Mouse (Mus musculus) adrenal gland, postnatal 14 days (tissue): Measurements from ENCODE around the gene Dand5. TPM values are rescaled to one million over a fixed set of nuclear protein-coding genes. Genes with fewer than 3 reads are reported as not detected.
A peak's percentile ranks its signal among the peaks of the same experiment; 100 is the strongest.

ENCODE experiments used
- DNase-seq: peaks from one replicate; pipeline ENCODE4 v3.0.0; 2021; ENCODE audit warnings: mixed read lengths
- total RNA-seq: library from RNA; stranded (reverse); gene quantifications from 2 replicates; pipeline ENCODE4 v1.2.3, GENCODE M21; 2021

Dand5 gene
- total RNA-seq, 1 experiment from 2014 or later, result 7.4 TPM

DNA sequence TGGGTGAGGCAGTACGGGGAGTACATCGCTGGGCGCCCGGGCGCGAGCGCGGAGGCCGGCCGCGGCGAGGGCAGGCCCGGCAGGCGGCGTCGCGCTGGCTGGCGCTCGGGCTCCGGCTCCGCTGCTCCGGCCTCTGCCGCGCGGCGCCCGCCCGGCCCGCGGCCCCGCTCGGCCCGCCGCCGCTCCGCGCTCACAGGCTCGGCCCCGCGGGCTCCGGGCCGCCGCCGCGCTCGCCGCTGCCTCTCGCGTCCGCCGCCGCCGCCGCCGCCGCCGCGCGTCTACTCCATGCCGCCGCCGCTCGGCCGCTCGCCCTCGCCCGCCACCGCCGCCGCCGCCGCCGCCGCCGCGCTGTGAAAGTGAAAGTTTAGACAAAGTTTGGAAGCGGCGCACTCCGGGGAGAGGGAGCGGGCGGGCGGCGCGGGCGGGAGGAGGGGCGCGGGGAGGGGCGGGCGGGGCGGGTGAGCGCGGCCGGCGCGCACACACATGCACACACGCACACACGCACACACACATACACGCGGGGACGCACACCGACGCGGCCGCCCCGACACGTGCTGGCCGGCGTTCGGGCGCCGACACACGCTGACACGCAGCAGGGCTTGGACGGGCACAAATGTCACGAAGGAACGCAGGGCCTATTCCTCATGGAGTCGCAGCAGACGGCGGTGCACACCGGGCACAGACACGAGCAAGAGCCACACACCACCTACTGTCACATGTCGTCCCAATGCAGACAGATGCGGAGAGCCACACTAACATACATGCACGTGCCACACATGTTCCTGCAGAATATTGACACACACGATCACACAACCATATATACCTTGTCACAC is 22.4 kb downstream of the Dand5 start, which contains the start of gene Nfix:
Gene Nfix (minus strand): TSS at position 346 of the 833 bp plus-strand sequence.
- DNase-seq, result peak; percentile 87

DNA sequence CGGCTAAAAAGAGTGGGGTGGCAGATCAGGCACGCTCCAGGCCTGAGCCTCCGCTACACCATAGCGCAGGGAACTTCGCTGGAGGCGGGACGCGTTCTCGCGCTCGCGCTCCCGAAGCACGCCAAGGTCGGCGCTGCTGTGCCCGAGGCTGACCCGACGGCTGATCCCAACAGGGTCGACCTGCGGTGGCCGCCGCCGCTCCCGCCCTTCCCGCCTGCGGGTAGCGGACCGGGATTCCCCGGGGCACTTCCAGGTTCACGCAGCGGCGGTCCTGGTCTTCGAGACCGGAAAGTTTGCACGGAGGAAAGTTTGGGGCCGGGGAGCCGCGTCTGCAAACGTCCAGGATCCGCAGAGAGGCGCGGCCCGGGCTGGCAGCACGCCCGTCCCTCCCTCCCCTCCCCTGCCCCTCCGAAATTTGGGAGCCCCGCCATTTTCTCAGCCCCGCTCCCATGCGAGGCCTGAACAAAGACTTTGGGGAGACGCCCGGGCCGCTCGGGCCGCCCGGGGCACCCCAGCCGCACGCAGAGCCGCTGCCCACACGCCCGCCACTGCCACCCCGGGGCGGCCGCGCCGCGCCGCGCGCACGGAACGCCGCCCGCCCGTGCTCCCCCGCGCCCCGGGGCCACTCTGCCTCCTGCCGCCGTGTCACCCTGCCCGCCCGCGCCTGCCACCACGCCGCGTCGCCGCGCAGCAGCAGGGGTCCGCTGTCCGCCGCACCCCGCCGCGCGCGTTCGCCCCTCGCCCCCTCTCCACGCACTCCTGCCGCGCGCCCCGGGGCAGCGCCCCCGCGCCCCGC is 23.3 kb downstream of the Dand5 start:
- peak; percentile 80 for DNase-seq

DNA sequence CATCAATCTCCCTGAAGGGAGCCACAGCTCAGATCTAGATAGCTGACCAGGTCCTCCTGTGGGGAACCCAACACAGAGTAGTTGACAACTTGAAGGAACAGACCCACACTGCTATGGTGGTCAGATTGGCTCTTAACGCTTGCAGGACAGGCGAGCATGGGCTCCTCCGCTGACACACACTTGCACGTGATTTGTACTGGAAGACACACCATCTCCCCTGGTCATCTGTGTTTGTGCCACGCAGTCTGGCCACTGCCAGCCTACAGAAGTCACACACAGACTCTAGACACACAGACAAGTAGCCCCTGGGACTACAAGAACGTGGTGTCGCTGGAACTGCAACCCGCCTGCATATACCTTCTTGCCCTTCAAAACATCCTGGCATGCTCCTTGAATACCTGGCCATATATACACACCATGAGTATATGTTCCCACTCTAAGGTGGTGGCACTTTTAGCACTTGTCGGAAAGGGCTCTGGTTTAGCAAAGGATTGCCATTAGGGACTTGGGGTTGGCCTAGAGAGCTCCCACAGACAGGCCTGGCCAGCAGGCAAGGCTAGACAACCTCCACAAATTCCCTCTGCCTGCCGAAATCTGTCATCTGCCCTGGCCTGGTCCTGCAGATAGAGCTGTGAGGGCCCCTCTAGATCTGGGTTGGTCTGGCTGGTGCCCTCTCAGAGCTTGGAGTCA is 24.0 kb downstream of the Dand5 start:
- DNase-seq, result no peak

DNA sequence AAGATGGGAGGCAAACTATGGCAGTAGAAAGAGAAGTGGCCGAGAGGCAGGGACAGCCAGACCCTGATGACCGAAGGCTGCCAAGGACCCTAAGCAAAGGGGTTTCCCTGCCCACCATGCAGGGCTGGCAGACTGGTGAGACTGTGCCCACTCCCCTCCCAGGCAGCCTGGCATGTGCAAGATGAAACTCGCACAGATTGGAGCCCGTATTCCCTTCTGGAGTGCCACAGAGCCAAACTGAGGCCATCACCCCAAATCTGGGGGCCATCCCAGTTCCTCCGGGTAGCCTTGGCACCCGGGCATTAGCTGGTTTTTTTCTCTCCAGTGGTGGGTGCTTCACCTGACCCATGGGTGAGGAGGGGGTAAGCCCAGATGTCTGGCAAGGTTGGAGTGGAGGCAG is 24.7 kb downstream of the Dand5 start:
- DNase-seq, result no peak

DNA sequence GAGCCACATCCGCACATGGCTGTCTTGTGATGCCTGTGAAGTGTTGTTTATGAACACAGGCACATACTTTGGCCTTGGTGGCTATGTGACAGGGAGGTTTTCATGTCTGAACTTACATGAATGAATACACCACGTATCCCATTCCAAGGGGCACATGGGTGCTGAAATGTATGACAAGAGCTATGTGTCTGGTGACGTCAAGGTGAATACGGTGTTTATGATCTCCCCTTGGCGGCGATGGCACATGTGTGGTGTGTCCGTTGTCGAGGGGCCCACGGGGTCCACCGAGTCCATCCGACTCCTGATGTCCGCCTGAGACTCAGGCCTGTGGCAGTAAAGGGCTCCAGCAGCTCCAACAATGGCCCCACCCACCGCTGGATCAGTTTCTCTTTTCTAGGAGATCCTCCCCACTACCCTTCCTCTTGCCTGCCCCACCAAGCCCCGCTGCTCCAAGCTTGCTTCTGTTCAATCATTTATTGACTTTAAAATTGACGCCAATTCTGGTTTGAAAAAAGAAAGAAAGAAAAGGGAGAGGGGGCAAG is 25.3 kb downstream of the Dand5 start:
- DNase-seq, result no peak

DNA sequence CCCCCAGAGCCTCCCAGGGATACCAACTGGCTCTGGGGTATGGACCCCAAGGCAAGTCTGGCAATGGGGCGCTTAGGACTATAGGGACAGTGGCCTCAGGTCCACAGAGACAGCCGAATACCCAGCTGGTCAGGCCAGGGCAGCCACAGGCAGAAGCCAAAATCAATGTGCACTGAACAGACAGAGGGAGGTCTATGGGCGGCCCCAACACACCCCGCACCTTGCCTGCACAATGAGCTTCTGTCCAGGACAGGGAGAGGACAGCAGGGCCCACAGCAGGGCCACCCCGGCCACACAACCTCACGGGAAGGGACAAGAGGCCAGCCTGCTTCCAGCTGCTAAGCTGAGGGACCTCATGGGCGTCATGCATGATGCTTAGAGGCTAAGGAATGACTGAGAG is 28.1 kb downstream of the Dand5 start:
- DNase-seq, result no peak

DNA sequence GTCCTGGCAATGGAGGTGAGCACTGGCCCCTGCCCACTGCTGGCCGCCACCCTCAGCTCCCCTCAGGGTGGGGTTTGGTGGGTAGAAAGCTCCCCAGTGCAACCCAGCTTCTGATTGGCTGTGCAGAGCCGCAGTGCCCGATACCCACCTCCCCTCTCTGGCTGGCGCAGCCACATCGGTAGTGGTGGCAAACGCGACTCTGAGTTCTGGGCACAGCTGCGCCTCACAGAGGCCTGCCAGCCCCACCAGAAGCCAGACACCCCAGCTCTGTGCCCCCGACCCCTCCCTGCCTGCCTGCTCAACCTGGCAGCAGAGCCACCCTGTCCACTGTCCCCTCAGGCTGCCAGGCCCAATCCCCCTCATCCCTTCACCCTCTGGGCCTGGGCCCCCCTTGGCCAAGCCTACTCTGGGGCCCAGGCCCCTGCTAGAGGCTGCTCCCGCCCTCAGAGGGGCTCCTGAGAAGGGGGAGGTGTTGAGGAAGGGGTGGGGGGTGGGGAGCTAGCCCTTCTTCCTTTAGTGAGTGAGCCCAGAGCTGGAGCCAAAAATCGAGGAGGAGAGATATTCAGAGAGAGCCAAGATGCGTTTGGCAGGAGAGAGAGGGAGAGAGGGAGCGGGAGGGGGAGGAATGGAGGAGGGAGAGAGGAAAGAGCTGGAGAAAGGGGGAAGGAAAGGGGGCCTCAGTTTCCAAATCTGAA is 28.7 kb downstream of the Dand5 start:
- peak; percentile 43 for DNase-seq

DNA sequence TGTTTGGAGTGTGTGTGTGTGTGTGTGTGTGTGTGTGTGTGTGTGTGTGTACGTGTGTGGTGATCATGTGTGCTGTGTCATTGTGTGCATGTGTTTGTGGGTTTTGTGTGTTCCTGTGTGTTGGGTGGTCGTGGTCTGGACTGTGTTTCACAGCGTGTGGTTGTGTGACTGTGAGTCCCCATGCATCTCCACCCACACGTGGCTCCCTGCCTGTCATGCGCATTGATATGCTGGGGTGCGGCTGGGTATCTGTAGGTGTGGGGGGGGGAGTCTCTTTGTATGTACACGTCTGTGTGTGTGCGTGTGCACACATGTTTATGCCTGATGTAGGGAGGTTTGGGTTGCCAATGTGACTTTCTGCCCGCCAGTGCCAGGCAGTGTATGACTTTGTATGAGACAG is 29.5 kb downstream of the Dand5 start:
- DNase-seq, result no peak

DNA sequence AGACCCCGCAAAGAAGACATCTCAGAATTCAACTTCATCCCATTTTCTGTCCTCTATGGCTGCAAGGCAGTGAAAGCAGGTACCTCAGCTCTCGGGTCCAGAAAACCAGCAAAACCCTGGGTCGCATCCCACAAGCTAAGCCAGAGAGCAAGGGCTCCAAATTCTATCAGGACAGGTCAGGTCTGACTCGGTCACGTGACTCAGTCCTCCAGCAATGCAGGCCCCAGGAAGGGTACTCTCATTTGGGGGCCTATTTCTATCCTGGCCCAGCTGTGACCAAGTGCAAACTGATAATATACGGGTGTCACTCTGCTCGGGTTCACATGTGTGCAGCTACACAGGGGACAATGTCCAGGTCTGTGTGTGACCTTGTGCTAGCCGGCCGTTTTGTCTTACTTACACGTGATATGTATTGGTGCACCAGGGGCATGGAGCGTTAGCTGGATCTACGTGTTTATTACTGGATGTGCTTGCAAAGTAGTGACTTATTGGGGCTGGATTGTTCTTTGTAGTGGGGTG is 30.1 kb downstream of the Dand5 start:
- no peak for DNase-seq

DNA sequence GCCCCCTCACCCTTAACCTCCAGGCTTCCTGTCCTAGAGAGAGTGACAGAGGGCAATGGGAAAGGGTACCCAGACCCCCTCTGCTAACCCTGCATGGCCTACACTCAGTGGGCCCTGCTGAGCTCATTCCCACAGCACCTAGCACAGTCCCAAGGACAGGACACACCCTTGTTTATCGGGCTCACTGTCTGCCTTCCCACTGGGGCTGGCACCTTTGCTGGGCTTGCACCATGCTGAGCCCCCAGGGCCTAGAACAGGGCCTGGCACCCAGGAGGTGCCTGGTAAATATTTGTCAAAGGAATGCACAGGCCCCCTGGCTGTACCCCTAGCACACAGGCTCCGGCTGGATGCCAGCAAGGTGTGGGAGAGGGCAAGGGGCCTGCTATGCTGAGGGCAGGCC is 32.1 kb downstream of the Dand5 start:
- no peak for DNase-seq

DNA sequence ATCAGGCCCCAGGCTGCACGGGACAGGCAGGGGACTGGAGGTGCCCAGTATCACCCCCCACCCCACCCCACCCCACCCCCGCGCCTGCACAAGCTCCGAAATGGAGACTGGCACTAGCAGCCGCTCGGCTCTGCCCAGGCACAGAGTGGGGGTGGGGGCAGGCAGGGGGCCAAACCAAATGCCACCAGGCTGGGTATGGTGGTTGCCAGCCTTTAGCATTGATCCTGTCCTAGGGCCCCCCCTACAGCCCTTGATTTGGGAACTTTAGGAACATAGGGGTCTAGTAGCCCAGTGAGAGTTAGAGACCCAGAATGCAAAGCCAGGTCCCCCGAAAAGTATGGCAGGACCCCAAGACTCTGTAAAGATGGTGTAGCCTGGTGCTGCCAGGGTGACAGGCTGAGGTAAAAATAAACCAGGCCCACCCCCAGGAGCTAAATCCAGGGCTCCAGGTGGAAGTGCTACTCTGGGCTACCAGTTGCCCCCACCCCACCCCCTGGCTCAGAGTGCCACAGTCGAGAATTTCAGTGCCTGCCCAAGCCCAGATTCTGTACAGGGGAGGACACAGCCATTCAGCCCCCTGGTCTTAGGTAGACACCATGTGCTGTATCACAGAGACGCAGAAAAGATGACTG is 32.7 kb downstream of the Dand5 start:
- peak; percentile 63 for DNase-seq

DNA sequence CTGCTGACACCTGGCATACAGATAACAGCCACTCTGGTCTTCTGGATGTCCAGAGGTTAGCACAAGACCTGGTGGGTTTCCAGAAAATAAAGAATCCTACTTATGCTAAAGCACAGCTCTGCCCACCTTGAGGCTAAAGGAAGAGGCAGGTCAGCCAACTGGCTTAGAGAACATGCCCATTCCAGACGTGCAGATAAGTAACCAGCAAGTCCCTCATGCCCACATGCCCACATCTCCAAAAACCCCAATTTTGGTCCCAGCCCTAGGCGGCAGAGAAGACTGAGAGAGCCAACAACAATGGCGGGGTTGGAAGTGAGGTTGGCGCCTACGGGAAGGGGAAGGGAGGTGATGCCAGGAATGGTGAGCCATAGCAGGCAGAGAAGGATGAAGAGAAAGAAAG is 33.3 kb downstream of the Dand5 start:
- DNase-seq, result no peak

DNA sequence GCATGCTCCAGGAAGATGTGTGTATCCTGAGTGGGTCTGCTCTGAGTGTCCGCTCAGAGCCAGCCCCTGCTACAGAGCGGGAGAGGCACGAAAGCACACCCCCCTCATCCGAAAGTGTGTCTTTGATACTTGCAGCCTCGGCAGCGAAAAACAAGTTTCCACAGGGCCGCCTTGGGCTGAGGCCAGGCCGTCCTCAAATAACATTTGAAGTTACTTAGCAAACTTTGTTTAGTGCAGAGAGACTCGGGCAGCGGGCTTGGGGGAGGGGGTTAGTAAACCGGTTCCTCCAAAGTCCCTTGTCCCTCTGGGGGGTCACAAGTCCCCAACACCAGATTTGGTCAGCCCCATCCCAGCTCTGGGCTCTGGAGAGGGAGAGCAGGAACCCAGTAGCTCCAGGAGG is 33.7 kb downstream of the Dand5 start:
- DNase-seq, result peak; percentile 73

DNA sequence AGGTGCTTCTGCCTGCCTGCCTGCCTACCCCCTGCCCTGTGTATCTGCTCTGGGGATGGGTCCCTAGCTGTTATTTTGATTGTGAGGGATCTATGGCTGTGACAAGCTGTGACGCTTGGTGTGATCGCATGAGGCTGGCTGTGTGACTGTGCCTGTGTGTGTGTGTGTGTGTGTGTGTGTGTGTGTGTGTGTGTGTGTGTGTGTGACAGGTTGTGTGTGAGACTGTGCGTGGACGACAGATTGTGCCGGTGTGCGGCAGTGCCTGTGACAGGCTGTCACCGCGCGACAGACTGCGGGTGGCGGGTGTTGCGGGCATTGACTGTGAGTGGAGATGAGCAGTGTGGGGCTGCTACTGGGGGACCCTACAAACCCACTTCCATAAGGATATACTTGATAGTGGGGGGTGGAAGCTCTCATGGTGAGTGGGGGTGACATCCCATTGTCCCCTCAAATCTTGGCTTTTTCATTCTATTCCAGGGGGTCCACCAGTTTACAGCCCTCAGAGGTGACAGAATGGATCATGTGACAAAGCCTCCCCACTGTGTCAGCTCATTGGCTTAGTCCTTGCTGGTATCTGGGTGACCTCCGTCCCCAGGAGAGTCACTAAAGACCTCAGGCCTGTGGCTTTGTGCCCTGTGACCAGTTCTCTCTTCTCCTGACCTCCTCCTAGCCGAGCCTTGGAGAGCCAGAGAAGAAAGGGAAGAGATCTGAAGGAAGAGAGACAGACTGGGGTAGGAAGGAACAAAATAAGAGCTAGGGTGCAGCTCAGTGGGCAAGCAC is 34.9 kb downstream of the Dand5 start:
- DNase-seq, result no peak

DNA sequence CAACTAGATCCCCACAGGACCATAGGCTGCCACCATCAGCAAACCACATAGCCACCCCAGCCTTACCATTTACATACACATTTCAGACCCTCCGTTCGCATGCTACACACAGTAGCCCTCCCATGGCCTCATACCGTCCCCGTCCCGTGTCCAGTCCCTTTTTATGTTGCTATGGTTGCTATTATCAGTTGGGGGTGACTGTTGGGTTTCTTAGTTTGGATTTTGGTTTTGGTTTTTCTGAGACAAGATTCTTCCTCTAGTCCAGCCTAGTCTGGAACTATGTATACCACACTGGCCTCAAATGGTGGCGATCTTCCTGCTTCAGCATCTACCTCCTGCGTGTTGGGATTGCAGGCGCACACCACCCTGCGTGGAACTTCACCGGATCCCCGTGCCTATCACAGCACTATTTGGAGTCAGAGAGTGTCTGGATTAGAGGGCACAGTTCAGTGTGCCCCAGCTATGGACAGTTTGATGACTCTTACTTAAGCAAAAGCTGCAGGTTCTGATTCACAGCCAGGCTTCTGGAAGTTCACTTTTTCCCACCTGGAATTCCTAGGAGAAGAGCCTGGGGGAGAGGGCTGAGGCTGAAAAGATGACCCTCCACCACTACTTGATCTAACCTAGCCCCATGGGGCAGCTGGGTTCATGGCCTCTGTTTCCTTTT is 35.7 kb downstream of the Dand5 start:
- DNase-seq, result no peak

DNA sequence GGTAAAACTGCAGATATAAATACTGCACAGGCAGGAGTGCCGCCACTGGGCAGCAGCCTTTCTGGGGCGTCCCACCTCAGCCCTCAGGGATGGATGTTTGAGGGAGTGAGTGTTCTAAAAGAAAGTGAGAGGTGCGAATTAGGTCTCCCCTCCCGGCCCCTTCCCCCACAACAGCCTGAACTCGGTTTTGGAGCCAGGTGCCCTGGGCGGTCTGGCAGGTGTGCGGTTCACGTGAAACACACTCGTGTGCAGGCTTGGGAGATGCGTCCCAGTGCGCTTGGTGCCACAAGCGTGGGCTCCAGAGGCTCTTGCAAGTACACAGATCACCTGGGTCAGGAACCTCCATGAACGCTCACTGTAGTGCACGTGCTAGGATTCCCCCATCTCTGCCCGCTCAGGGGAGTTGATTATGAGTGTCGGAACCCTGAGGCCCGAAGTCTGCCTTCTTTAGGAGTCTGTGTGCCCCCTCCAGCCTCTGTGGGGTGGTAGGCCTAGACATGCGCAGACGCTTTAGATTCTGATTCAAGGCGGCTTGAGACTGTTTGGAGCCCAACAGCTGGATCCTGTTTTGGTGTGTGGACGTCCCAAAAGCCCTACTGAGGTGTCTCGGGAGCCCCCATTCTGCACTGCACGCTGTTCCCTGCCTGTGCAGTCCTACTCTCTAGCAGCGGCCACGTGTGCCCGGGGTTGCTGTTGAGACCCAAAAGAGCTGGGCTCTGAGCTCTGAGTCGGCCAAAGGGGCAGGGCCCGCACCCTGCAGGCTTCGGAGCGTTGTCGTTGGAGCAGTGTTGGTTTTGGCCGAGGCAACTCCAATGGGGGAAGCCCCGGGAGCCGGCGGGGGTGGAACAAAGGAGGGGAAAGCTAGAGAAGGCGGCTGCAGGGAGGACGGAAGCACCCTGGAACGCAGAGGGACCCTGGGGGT is 36.6 kb downstream of the Dand5 start:
- DNase-seq, result peak; percentile 77

DNA sequence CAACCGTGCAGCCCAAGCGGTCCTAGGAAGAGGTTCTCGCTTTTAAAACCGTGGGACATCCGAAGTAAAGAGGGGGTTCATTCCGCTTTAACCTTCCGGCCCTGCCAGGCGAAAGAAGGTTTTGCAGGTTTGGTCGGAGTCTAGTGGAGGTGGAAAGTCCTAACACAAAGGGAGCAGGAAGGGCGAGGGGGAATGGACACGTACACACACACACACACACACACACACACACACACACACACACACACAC is 37.2 kb downstream of the Dand5 start:
- DNase-seq, result no peak

DNA sequence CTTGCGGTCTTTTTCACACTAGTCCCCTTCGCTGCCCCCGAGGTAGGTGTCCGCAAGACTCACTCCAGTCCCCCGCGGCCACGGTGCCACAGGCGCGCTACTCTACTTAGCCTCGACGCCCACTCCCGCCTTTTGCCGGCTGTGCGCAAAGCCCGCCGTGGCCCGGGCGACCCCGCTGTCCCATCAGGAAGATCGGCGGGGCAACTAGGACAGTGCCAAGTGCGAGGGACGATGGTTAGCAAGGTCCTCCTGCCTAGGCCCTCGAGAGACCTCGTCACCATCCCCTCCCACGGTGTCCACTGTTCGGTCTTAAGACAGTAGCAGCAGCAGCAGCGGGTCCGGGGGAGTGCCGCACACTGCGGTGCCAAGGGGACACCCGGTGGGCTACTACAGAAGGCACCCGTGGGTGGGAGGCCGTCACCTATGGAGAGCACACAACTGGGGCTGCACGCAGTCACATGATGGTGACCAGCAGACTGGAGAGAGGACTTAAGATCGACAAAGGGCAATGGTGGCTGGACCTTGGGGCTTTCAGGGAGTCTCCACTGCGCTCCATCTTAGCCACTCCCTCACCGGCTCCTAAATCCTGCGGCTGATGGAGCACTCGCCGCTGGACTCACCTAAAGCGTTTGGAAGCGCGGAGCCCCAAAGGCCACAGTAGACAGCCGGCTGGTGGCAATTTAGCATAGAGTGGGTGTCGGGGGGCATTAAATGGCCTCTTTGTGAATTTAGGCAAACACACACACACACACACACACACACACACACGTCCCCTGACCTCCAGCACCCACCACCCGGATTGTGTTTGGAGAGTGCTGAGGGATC is 37.7 kb downstream of the Dand5 start:
- DNase-seq, result no peak
